Mouse (Mus musculus): ENCODE data around the gene Gpr183. TPM values are rescaled to one million over a fixed set of nuclear protein-coding genes. Genes with fewer than 3 reads are reported as not detected.
A peak's percentile ranks its signal among the peaks of the same experiment; 100 is the strongest.

The Gpr183 gene
- polyA plus RNA-seq, 1 experiment from 2014 or later: 2.4 TPM

GRCm38 (mm10) chr14:121970402-121970801 is 5.4 kb upstream of the Gpr183 start:
- Histone ChIP-seq H3K9ac (ENCODE audit: low read length) (no peak overlapping the region), H3K4me3 (ENCODE audit: control insufficient read depth in 1 of 2, insufficient read depth in 1 of 2, low read depth in 1 of 2, low read length in 2 of 2) (no peak overlapping the region), H3K27me3 (ENCODE audit: control insufficient read depth, insufficient read depth, low read length) (no peaks in the 10 kb centered on the region), H3K36me3 (ENCODE audit: control insufficient read depth, insufficient read depth, low read length) (peaks cover 3% of the 10 kb centered on the region; the same call in 1 of the 2 replicates), H3K9me3 (ENCODE audit: control insufficient read depth, low read length) (no peaks in the 10 kb centered on the region), H3K4me1 (ENCODE audit: control insufficient read depth in 2 of 2, insufficient read depth in 2 of 2, low read length in 2 of 2) (peaks cover 2 to 3% of the 10 kb centered on the region in 2 experiments; a peak in 2 of 4 replicates), H3K27ac (replicated peaks in 1 of 2; ENCODE audit: control insufficient read depth in 1 of 2, insufficient read depth in 1 of 2, low read depth in 2 of 2, low read length in 2 of 2) (no peak overlapping the region), H3K4me2 (ENCODE audit: low read length) (no peak overlapping the region)
- ATAC-seq (ENCODE audit: insufficient number of reproducible peaks, insufficient read depth, low FRiP score, low read depth): no peak
- WGBS: 92% methylated on average over 1 of the region's 1 CpGs

GRCm38 (mm10) chr14:121967095-121967494 is 2.1 kb upstream of the Gpr183 start:
- no peak for ATAC-seq (ENCODE audit: insufficient number of reproducible peaks, insufficient read depth, low FRiP score, low read depth)
- 75% methylated on average over 4 of the region's 4 CpGs for WGBS
- Histone ChIP-seq H3K4me1 (ENCODE audit: control insufficient read depth in 2 of 2, insufficient read depth in 2 of 2, low read length in 2 of 2) (peaks cover 9 to 32% of the 10 kb centered on the region in 2 experiments), H3K9ac (ENCODE audit: low read length) (no peak overlapping the region), H3K27me3 (ENCODE audit: control insufficient read depth, insufficient read depth, low read length) (no peaks in the 10 kb centered on the region), H3K27ac (replicated peaks in 1 of 2; ENCODE audit: control insufficient read depth in 1 of 2, insufficient read depth in 1 of 2, low read depth in 2 of 2, low read length in 2 of 2) (no peak overlapping the region), H3K4me3 (ENCODE audit: control insufficient read depth in 1 of 2, insufficient read depth in 1 of 2, low read depth in 1 of 2, low read length in 2 of 2) (no peak overlapping the region), H3K9me3 (ENCODE audit: control insufficient read depth, low read length) (no peaks in the 10 kb centered on the region), H3K36me3 (ENCODE audit: control insufficient read depth, insufficient read depth, low read length) (no peaks in the 10 kb centered on the region), H3K4me2 (ENCODE audit: low read length) (no peak overlapping the region)

DNA sequence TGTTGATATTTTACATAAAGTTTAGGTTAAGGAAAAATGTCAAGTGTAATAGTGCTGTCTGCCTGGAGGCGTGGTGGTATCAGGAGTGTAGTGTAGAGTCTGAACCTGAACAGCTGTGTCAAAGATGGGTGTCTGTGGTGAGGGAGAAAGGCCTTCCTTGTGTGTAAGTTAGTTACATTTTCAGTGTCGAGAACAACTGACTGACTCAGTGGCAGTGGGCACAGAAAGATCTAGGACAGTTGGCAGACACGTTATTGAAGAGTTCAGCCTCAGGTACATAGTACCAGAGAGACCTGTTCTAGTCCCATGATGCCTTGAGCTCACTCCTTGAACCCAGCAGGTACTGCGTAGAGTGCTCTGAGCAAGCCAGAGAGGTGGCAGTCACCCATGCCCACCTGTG is 466 bp upstream of the Gpr183 start:
- no peaks in the 10 kb centered on the region for H3K27me3 ChIP-seq (ENCODE audit: control insufficient read depth, insufficient read depth, low read length)
- ATAC-seq (ENCODE audit: insufficient number of reproducible peaks, insufficient read depth, low FRiP score, low read depth): no peak
- H3K4me2 ChIP-seq (ENCODE audit: low read length): peak overlapping the region; percentile 48
- 0 out of 4 replicates have a peak overlapping the region, but pooled peaks of 1 of the 2 experiments have one; percentile 19 for H3K27ac ChIP-seq (replicated peaks in 1 of 2; ENCODE audit: control insufficient read depth in 1 of 2, insufficient read depth in 1 of 2, low read depth in 2 of 2, low read length in 2 of 2)
- no peak overlapping the region for H3K9ac ChIP-seq (ENCODE audit: low read length)
- peaks cover 19 to 48% of the 10 kb centered on the region in 2 experiments for H3K4me1 ChIP-seq (ENCODE audit: control insufficient read depth in 2 of 2, insufficient read depth in 2 of 2, low read length in 2 of 2)
- WGBS: 81% methylated on average over 4 of the region's 4 CpGs
- no peak overlapping the region for H3K4me3 ChIP-seq (ENCODE audit: control insufficient read depth in 1 of 2, insufficient read depth in 1 of 2, low read depth in 1 of 2, low read length in 2 of 2)
- H3K36me3 ChIP-seq (ENCODE audit: control insufficient read depth, insufficient read depth, low read length): no peaks in the 10 kb centered on the region
- no peaks in the 10 kb centered on the region for H3K9me3 ChIP-seq (ENCODE audit: control insufficient read depth, low read length)

DNA sequence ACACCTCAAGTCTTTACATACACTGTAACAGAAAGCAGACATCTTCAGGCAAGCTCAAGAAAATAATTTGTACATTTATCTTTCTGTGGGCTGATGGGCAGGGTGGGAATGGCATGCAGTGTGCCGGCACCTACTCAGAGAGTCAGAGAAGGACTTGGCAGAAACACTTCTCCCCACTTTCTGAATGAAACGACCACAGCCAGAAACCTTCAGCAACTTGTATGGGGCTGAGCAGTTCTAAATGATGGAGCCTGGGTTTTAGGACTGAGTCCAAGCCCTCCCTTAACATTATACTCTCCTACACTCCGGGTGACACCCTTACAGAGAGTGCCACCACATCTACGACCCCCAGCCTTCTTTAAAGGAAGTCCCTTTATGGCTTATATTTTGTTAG is 1.1 kb downstream of the Gpr183 start:
- Histone ChIP-seq H3K36me3 (ENCODE audit: control insufficient read depth, insufficient read depth, low read length) (no peaks in the 10 kb centered on the region), H3K4me3 (ENCODE audit: control insufficient read depth in 1 of 2, insufficient read depth in 1 of 2, low read depth in 1 of 2, low read length in 2 of 2) (peak overlapping the region in 1 of 2 experiments; percentile 8; a peak in 1 of 4 replicates), H3K4me1 (ENCODE audit: control insufficient read depth in 2 of 2, insufficient read depth in 2 of 2, low read length in 2 of 2) (peaks cover 19 to 48% of the 10 kb centered on the region in 2 experiments), H3K9me3 (ENCODE audit: control insufficient read depth, low read length) (no peaks in the 10 kb centered on the region), H3K4me2 (ENCODE audit: low read length) (peak overlapping the region; percentile 50), H3K9ac (ENCODE audit: low read length) (peak overlapping the region; percentile 47), H3K27me3 (ENCODE audit: control insufficient read depth, insufficient read depth, low read length) (no peaks in the 10 kb centered on the region), H3K27ac (replicated peaks in 1 of 2; ENCODE audit: control insufficient read depth in 1 of 2, insufficient read depth in 1 of 2, low read depth in 2 of 2, low read length in 2 of 2) (peak overlapping the region; percentile 49 to 51)
- WGBS: 35% methylated on average over 4 of the region's 4 CpGs
- no peak for ATAC-seq (ENCODE audit: insufficient number of reproducible peaks, insufficient read depth, low FRiP score, low read depth)

DNA sequence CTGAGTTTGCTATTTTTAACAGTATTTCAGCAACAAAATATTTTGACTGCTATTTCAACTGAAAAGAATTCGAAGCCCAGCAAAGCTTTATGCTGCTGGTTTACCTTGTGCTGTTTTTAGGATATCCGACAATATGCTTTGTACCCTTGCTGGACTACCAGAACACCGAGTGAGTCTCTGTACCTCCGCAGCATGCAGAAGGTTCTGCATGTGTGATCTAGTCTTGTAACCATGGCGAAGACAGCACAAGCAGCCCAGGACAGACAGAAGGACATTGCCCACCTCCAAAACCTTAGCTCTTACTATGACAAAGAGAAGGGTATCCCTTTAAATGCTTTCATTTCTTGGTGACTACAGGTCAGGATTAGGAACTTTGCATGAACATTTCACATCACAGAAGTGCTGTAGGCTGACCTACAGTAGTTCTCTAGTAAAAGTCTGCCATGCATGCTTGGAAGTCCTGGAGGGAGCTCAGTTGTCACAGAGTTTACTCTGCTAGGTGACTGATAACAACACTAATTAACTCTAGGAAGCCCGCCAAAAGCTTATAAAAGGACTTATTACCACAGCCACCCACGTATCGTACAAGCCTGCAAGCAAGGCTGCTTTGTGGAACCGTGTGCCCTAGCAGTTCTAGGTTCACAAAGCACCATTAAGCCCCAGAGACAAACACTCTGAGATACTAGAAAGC is 1.6 kb downstream of the Gpr183 start:
- no peak for ATAC-seq (ENCODE audit: insufficient number of reproducible peaks, insufficient read depth, low FRiP score, low read depth)
- H3K9ac ChIP-seq (ENCODE audit: low read length): peak overlapping the region; percentile 47

DNA sequence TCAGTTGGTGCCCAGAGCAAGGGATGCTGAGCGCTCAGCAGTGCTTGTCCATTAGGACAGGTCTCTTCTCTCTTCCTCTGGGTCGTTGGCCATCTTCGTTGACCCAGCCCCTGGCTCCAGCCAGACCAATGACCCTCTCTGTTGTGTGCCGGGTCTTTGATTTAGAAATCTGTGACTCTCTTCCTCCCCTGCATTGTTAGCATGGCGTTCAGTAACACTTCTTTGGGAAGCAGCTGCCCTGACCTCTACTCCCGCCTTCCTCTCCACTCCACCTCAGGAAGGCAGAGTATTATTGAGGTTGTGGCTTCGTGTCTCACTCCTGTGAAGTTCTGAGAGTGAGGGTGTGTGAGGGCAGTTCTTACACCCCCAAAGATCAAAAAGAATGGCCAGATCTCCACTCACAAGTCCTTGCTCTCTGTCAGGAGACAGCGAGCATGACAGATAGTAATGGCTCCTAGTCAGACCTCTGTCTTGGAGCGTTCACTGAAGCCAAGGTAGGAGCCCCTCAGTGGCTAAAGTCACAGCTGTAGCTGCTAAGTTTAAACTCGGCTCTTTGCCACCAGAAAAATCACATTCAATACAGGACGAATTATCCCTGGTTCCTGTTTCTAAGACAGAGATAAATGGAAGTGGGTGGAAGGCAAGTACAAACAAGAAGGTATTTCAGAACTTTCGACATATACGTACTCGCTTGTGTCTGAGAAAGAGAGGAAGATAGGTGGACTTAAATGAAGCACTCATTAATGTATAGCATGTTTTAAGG is 2.7 kb downstream of the Gpr183 start:
- Histone ChIP-seq H3K4me2 (ENCODE audit: low read length) (peak overlapping the region; percentile 49), H3K36me3 (ENCODE audit: control insufficient read depth, insufficient read depth, low read length) (no peaks in the 10 kb centered on the region), H3K9me3 (ENCODE audit: control insufficient read depth, low read length) (no peaks in the 10 kb centered on the region), H3K27ac (replicated peaks in 1 of 2; ENCODE audit: control insufficient read depth in 1 of 2, insufficient read depth in 1 of 2, low read depth in 2 of 2, low read length in 2 of 2) (peak overlapping the region; percentile 15 to 55), H3K4me3 (ENCODE audit: control insufficient read depth in 1 of 2, insufficient read depth in 1 of 2, low read depth in 1 of 2, low read length in 2 of 2) (no peak overlapping the region), H3K4me1 (ENCODE audit: control insufficient read depth in 2 of 2, insufficient read depth in 2 of 2, low read length in 2 of 2) (peaks cover 19 to 48% of the 10 kb centered on the region in 2 experiments), H3K9ac (ENCODE audit: low read length) (0 out of 2 replicates have a peak overlapping the region, but pooled peaks have one; percentile 23), H3K27me3 (ENCODE audit: control insufficient read depth, insufficient read depth, low read length) (no peaks in the 10 kb centered on the region)
- WGBS: 66% methylated on average over 14 of the region's 14 CpGs
- ATAC-seq (ENCODE audit: insufficient number of reproducible peaks, insufficient read depth, low FRiP score, low read depth): no peak

More for the DNA sequence above, 1.6 kb downstream of the Gpr183 start:
- Histone ChIP-seq H3K4me1 (ENCODE audit: control insufficient read depth in 2 of 2, insufficient read depth in 2 of 2, low read length in 2 of 2) (peaks cover 19 to 48% of the 10 kb centered on the region in 2 experiments), H3K27me3 (ENCODE audit: control insufficient read depth, insufficient read depth, low read length) (no peaks in the 10 kb centered on the region), H3K9me3 (ENCODE audit: control insufficient read depth, low read length) (no peaks in the 10 kb centered on the region), H3K4me2 (ENCODE audit: low read length) (peak overlapping the region; percentile 50), H3K36me3 (ENCODE audit: control insufficient read depth, insufficient read depth, low read length) (no peaks in the 10 kb centered on the region), H3K27ac (replicated peaks in 1 of 2; ENCODE audit: control insufficient read depth in 1 of 2, insufficient read depth in 1 of 2, low read depth in 2 of 2, low read length in 2 of 2) (peak overlapping the region; percentile 49 to 51; a peak in 3 of 4 replicates), H3K4me3 (ENCODE audit: control insufficient read depth in 1 of 2, insufficient read depth in 1 of 2, low read depth in 1 of 2, low read length in 2 of 2) (peak overlapping the region in 1 of 2 experiments; percentile 8; a peak in 1 of 4 replicates)
- 55% methylated on average over 9 of the region's 9 CpGs for WGBS

GRCm38 (mm10) chr14:121961496-121962127 is 3.4 kb downstream of the Gpr183 start:
- 44% methylated on average over 12 of the region's 12 CpGs for WGBS
- H3K4me2 ChIP-seq (ENCODE audit: low read length): peak overlapping the region; percentile 49

More at GRCm38 (mm10) chr14:121961496-121962127, 3.4 kb downstream of the Gpr183 start:
- H3K9ac ChIP-seq (ENCODE audit: low read length): peak overlapping the region; percentile 41; the same call in 1 of the 2 replicates
- H3K4me3 ChIP-seq (ENCODE audit: control insufficient read depth in 1 of 2, insufficient read depth in 1 of 2, low read depth in 1 of 2, low read length in 2 of 2): no peak overlapping the region
- no peak for ATAC-seq (ENCODE audit: insufficient number of reproducible peaks, insufficient read depth, low FRiP score, low read depth)
- peak overlapping the region; percentile 15 to 67 for H3K27ac ChIP-seq (replicated peaks in 1 of 2; ENCODE audit: control insufficient read depth in 1 of 2, insufficient read depth in 1 of 2, low read depth in 2 of 2, low read length in 2 of 2)
- H3K9me3 ChIP-seq (ENCODE audit: control insufficient read depth, low read length): no peaks in the 10 kb centered on the region
- peaks cover 19 to 48% of the 10 kb centered on the region in 2 experiments for H3K4me1 ChIP-seq (ENCODE audit: control insufficient read depth in 2 of 2, insufficient read depth in 2 of 2, low read length in 2 of 2)
- H3K36me3 ChIP-seq (ENCODE audit: control insufficient read depth, insufficient read depth, low read length): no peaks in the 10 kb centered on the region
- H3K27me3 ChIP-seq (ENCODE audit: control insufficient read depth, insufficient read depth, low read length): no peaks in the 10 kb centered on the region
